Mouse (Mus musculus) granulocyte monocyte progenitor cell, adult 5-6 weeks (primary cell): ENCODE results near the gene Pdik1l. TPM values are rescaled to one million over a fixed set of nuclear protein-coding genes. Genes with fewer than 3 reads are reported as not detected.
A peak's percentile ranks its signal among the peaks of the same experiment; 100 is the strongest.

Experiments used
- ATAC-seq: replicated peaks from 2 replicates; pipeline ENCODE4 v1.8.0; 2016; ENCODE audit warnings: mild to moderate bottlenecking, moderate TSS enrichment, inconsistent platforms; ENCODE audit not compliant: poor library complexity, severe bottlenecking
- total RNA-seq, 2 experiments: library from RNA; stranded (forward) in 1 of 2; stranded (reverse) in 1 of 2; fragments of 200-712, 200-1000 nt in 1 of 2; fragments of >200 nt in 1 of 2; fragmentation: Nextera tagmentation in 1 of 2; gene quantifications; 2 replicates each; pipeline ENCODE4 v1.2.3; 2014 to 2017

The Pdik1l gene
- 17.6 and 18.5 TPM in 2 replicates for total RNA-seq (2014; fragmentation: Nextera tagmentation)
- 35.4 and 41.7 TPM in 2 replicates for total RNA-seq (2017)

- peak; percentile 43 for ATAC-seq
Observed at GRCm38 (mm10) chr4:134287575-134288025, at the start of gene Pdik1l. TSS of gene Pdik1l (minus strand) at chr4:134287895.

- no peak for ATAC-seq
Observed at GRCm38 (mm10) chr4:134330281-134330680, 42.6 kb upstream of the Pdik1l start.

- ATAC-seq = no peak
Observed at GRCm38 (mm10) chr4:134328832-134329231, 41.1 kb upstream of the Pdik1l start.

- no peak for ATAC-seq
Observed at GRCm38 (mm10) chr4:134328151-134328550, 40.5 kb upstream of the Pdik1l start.

- no peak for ATAC-seq
Observed at GRCm38 (mm10) chr4:134326859-134327530, 39.3 kb upstream of the Pdik1l start.

GRCm38 (mm10) chr4:134324655-134325054 is 37.0 kb upstream of the Pdik1l start:
- ATAC-seq = no peak

- ATAC-seq = no peak
Observed at GRCm38 (mm10) chr4:134321524-134321923, 33.8 kb upstream of the Pdik1l start.

GRCm38 (mm10) chr4:134319674-134320073 is 32.0 kb upstream of the Pdik1l start:
- no peak for ATAC-seq

GRCm38 (mm10) chr4:134319074-134319473 is 31.4 kb upstream of the Pdik1l start:
- no peak for ATAC-seq

GRCm38 (mm10) chr4:134316390-134316789 is 28.7 kb upstream of the Pdik1l start:
- ATAC-seq = peak; percentile 35; the same call in 1 of the 2 replicates

- no peak for ATAC-seq
Observed at GRCm38 (mm10) chr4:134315470-134315869, 27.8 kb upstream of the Pdik1l start.

GRCm38 (mm10) chr4:134314876-134315275 is 27.2 kb upstream of the Pdik1l start, which contains the start of gene Trim63:
TSS of gene Trim63 (plus strand) at chr4:134315120.
- ATAC-seq = no peak

GRCm38 (mm10) chr4:134314081-134314655 is 26.5 kb upstream of the Pdik1l start:
- ATAC-seq = no peak

GRCm38 (mm10) chr4:134312901-134313300 is 25.2 kb upstream of the Pdik1l start:
- ATAC-seq = no peak

- no peak for ATAC-seq
Observed at GRCm38 (mm10) chr4:134312341-134312740, 24.6 kb upstream of the Pdik1l start.

- no peak for ATAC-seq
Observed at GRCm38 (mm10) chr4:134311784-134312183, 24.1 kb upstream of the Pdik1l start.

GRCm38 (mm10) chr4:134310656-134311055 is 23.0 kb upstream of the Pdik1l start:
- no peak for ATAC-seq

- ATAC-seq = no peak
Observed at GRCm38 (mm10) chr4:134310106-134310505, 22.4 kb upstream of the Pdik1l start.

GRCm38 (mm10) chr4:134307367-134308072 is 19.8 kb upstream of the Pdik1l start:
- ATAC-seq = peak; percentile 100

- ATAC-seq = no peak
Observed at GRCm38 (mm10) chr4:134306963-134307362, 19.3 kb upstream of the Pdik1l start.

GRCm38 (mm10) chr4:134302084-134302483 is 14.4 kb upstream of the Pdik1l start:
- ATAC-seq = no peak
